Mouse (Mus musculus): Measurements from ENCODE around the gene Setd1a.
A peak's percentile ranks its signal among the peaks of the same experiment; 100 is the strongest.
"Not testable (repeated sequence)": the region's sequence is repeated elsewhere in the genome, so short reads cannot be mapped to it uniquely, and the experiment has no call there.

The Setd1a gene

GRCm38 (mm10) chr7:127837878-127838277, 61.4 kb downstream of the Setd1a start:
- DNase-seq, result peak in 1 of 2 experiments; percentile 55

GRCm38 (mm10) chr7:127840031-127840430, 63.6 kb downstream of the Setd1a start:
- not testable (repeated sequence) for DNase-seq

- DNase-seq, result peak; percentile 86 to 88
These were observed 64.4 kb downstream of the Setd1a start for GRCm38 (mm10) chr7:127840886-127841285.

- peak; percentile 94 to 96 for DNase-seq
These were observed 65.0 kb downstream of the Setd1a start for GRCm38 (mm10) chr7:127841340-127842000.

- peak; percentile 86 to 90 for DNase-seq
These were observed 65.7 kb downstream of the Setd1a start for GRCm38 (mm10) chr7:127842001-127842718.

Measured in cerebellum, postnatal 25 days (tissue).